Mouse (Mus musculus): ENCODE measurements around the gene Gda. TPM values are rescaled to one million over a fixed set of nuclear protein-coding genes. Genes with fewer than 3 reads are reported as not detected.
A peak's percentile ranks its signal among the peaks of the same experiment; 100 is the strongest.

Gda gene
- polyA plus RNA-seq, 1 experiment from 2014 or later, result not detected

DNA sequence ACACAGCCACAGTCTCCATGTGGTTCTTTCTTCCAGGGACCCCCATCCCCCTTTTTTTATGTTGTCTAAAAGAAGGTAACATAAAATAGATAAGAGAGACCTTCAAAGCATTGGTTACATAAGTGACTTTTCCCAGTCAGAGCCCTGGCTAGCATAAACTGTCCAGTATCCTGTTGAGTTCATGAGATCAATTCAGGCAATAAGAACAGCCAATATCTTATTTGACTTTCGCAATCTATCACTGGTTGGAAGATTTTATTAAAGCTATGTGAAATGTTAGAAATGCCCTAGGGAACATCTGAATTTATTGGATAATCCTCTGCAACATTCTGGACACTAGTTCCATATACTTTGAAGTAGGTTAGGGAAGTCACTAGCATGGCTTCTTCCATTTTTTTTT, 7.8 kb upstream of the Gda start:
- no peak overlapping the region for H3K4me3 ChIP-seq
- H3K4me1 ChIP-seq (replicated peaks), result no peaks in the 10 kb centered on the region
- H3K27ac ChIP-seq, result no peak overlapping the region
- no peaks in the 10 kb centered on the region for H3K9me3 ChIP-seq
- no peak for DNase-seq (ENCODE audit: low spot score)
- no peaks in the 10 kb centered on the region for H3K27me3 ChIP-seq (ENCODE audit: insufficient read depth, poor library complexity, severe bottlenecking)
- 93% methylated on average over 1 of the region's 1 CpGs for WGBS
- H3K36me3 ChIP-seq, result no peaks in the 10 kb centered on the region

DNA sequence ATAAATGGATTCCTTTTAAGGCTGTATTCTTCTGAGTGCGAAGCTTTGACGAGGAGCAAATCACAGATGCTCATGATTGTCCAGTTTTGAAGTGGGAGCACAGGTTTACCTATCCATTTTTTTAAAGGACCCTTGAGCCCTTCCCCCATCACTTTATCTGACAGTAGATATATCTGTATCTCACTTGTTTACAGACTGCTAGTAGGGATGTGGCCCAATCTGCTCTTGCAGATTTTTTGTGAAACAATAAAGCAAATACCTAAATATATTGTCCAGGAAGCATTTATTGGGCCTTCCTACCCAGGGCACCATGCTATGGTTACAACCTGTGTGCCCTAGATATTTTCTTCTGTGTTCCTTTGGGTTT, 6.8 kb upstream of the Gda start:
- no peak for DNase-seq (ENCODE audit: low spot score)
- 78% methylated on average over 2 of the region's 2 CpGs for WGBS
- H3K27ac ChIP-seq, result no peak overlapping the region

GRCm38 (mm10) chr19:21479183-21480052, 6.2 kb upstream of the Gda start:
- Histone ChIP-seq H3K9me3 (no peaks in the 10 kb centered on the region), H3K27ac (no peak overlapping the region), H3K27me3 (ENCODE audit: insufficient read depth, poor library complexity, severe bottlenecking) (no peaks in the 10 kb centered on the region), H3K4me3 (no peak overlapping the region), H3K36me3 (no peaks in the 10 kb centered on the region), H3K4me1 (replicated peaks) (no peaks in the 10 kb centered on the region)
- DNase-seq (ENCODE audit: low spot score), result no peak
- WGBS, result 77% methylated on average over 18 of the region's 18 CpGs

More for the DNA sequence above, 6.8 kb upstream of the Gda start:
- H3K4me1 ChIP-seq (replicated peaks), result no peaks in the 10 kb centered on the region
- H3K9me3 ChIP-seq, result no peaks in the 10 kb centered on the region
- H3K27me3 ChIP-seq (ENCODE audit: insufficient read depth, poor library complexity, severe bottlenecking), result no peaks in the 10 kb centered on the region
- H3K4me3 ChIP-seq, result no peak overlapping the region
- H3K36me3 ChIP-seq, result no peaks in the 10 kb centered on the region

GRCm38 (mm10) chr19:21478538-21478937, 5.3 kb upstream of the Gda start:
- H3K9me3 ChIP-seq, result no peaks in the 10 kb centered on the region
- H3K27me3 ChIP-seq (ENCODE audit: insufficient read depth, poor library complexity, severe bottlenecking), result peaks cover 1% of the 10 kb centered on the region; the same call in 1 of the 2 replicates
- no peak overlapping the region for H3K4me3 ChIP-seq
- no peak overlapping the region for H3K27ac ChIP-seq
- no peak for DNase-seq (ENCODE audit: low spot score)
- H3K4me1 ChIP-seq (replicated peaks), result no peaks in the 10 kb centered on the region
- WGBS, result 75% methylated on average over 3 of the region's 3 CpGs
- no peaks in the 10 kb centered on the region for H3K36me3 ChIP-seq

DNA sequence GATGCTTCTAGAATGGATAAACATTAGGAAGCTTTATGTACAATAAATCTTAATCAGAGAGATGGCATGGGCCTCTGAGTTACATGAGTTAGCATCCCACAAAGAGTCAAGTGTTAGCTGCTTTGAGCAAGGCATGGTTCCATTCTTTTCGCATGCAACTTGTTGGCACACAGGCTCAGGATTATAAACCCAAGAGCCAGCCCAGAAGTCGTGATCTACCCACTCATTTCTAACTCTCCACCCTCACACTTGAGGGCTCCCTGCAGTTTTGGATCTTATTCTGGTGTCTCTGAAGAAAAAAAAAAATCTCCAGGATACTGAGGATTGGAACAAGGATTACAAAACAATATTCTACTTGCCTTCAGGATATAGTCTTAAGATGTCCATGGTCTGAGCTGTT, 4.5 kb upstream of the Gda start:
- DNase-seq (ENCODE audit: low spot score), result no peak
- WGBS, result 85% methylated on average over 2 of the region's 2 CpGs
- Histone ChIP-seq H3K4me1 (replicated peaks) (peaks cover under 1% of the 10 kb centered on the region; the same call in 1 of the 2 replicates), H3K27me3 (ENCODE audit: insufficient read depth, poor library complexity, severe bottlenecking) (peaks cover 9% of the 10 kb centered on the region), H3K9me3 (no peaks in the 10 kb centered on the region), H3K4me3 (no peak overlapping the region), H3K27ac (no peak overlapping the region), H3K36me3 (no peaks in the 10 kb centered on the region)

DNA sequence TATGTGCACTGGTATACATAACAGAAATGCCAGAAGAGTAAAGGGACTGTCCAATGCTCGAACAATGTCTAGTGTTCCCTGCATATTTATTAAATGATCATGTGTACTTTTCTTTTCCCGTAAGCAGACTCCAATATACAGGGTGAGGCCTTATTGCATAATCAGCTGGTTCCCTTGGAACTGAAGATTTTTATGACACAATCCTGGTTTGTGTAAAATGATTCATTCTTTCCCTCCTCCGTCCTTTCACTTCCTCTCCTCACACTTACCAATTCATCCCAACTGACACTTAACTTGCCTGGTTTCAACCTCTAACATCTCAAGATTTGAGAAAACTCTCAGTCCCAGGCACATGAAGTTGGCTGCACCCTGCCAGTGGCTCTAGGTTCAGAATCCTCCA, 3.5 kb upstream of the Gda start:
- Histone ChIP-seq H3K27me3 (ENCODE audit: insufficient read depth, poor library complexity, severe bottlenecking) (peaks cover 19% of the 10 kb centered on the region), H3K4me3 (no peak overlapping the region), H3K4me1 (replicated peaks) (peaks cover 10% of the 10 kb centered on the region), H3K9me3 (no peaks in the 10 kb centered on the region), H3K27ac (no peak overlapping the region), H3K36me3 (no peaks in the 10 kb centered on the region)
- no peak for DNase-seq (ENCODE audit: low spot score)
- 84% methylated on average over 3 of the region's 3 CpGs for WGBS

GRCm38 (mm10) chr19:21472121-21472780, 994 bp downstream of the Gda start:
- H3K9me3 ChIP-seq, result peaks cover 8% of the 10 kb centered on the region; the same call in 1 of the 2 replicates
- peaks cover 10% of the 10 kb centered on the region for H3K4me1 ChIP-seq (replicated peaks)
- 2% methylated on average over 48 of the region's 48 CpGs for WGBS
- peak overlapping the region; percentile 59 for H3K4me3 ChIP-seq
- no peaks in the 10 kb centered on the region for H3K36me3 ChIP-seq
- H3K27ac ChIP-seq, result peak overlapping the region; percentile 45; the same call in 1 of the 2 replicates
- peaks cover 33% of the 10 kb centered on the region for H3K27me3 ChIP-seq (ENCODE audit: insufficient read depth, poor library complexity, severe bottlenecking)
- peak; percentile 56 for DNase-seq (ENCODE audit: low spot score)

DNA sequence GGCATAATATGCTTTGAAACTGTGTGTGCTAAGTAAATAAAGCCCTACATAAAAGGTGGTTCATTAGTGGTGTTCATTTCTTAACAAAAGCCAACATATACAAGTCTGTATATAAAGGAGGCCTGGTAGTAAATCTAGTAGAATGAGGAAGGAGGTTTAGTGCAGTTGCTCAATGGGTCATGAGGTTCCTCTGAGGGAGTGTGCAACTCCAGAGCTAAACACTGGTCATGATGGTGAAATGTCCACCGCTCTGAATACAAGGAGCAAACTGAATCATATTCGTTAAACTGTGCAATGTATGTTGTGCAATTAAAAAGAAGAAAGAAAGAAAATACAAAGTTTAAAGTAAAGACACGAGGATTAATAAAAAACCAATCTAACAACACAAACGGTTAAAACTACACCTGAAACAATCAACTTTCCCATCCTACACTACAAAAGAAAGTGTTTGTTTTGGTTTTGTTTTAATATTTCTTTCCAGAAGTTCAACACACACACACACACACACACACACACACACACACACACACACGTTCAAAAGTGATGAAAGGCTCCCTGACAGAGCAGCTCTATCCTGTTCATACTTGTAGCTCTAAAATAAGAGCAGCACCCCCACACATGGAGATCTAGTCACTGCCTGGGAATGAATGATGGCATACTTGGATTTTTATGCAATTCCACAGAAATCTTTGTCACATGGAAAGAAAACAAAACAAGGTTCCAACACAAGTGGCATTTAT, 11.9 kb downstream of the Gda start:
- Histone ChIP-seq H3K36me3 (no peaks in the 10 kb centered on the region), H3K27ac (no peak overlapping the region), H3K9me3 (no peaks in the 10 kb centered on the region), H3K4me1 (replicated peaks) (no peaks in the 10 kb centered on the region), H3K4me3 (no peak overlapping the region), H3K27me3 (ENCODE audit: insufficient read depth, poor library complexity, severe bottlenecking) (no peaks in the 10 kb centered on the region)
- no peak for DNase-seq (ENCODE audit: low spot score)
- WGBS, result 80% methylated on average over 5 of the region's 5 CpGs

GRCm38 (mm10) chr19:21457461-21457860, 15.8 kb downstream of the Gda start:
- Histone ChIP-seq H3K36me3 (no peaks in the 10 kb centered on the region), H3K27ac (no peak overlapping the region), H3K9me3 (no peaks in the 10 kb centered on the region), H3K27me3 (ENCODE audit: insufficient read depth, poor library complexity, severe bottlenecking) (no peaks in the 10 kb centered on the region), H3K4me3 (no peak overlapping the region), H3K4me1 (replicated peaks) (no peaks in the 10 kb centered on the region)
- 92% methylated on average over 4 of the region's 4 CpGs for WGBS
- DNase-seq (ENCODE audit: low spot score), result no peak

DNA sequence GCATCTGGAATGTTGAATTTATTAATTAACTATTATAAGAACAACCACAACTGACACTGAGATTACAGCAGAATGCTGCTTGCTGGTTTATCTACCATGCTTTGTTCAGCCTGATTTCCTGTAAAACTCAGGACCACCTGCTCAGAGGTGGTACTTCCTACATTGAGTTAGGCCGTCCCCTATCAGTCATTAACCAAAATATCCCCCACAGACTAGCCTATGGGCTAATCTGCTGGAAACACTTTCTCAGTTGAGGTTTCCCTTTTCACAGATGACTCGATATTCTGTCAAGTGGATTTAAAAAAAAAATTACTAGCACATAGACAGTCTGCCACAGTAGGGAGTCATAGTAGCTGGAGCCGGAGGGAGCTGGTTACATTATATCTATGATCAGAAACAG, 31.5 kb downstream of the Gda start:
- H3K27ac ChIP-seq, result no peak overlapping the region
- H3K9me3 ChIP-seq, result no peaks in the 10 kb centered on the region
- no peak overlapping the region for H3K4me3 ChIP-seq
- no peaks in the 10 kb centered on the region for H3K27me3 ChIP-seq (ENCODE audit: insufficient read depth, poor library complexity, severe bottlenecking)
- no peaks in the 10 kb centered on the region for H3K36me3 ChIP-seq
- H3K4me1 ChIP-seq (replicated peaks), result no peaks in the 10 kb centered on the region
- 85% methylated on average over 3 of the region's 3 CpGs for WGBS
- no peak for DNase-seq (ENCODE audit: low spot score)

GRCm38 (mm10) chr19:21440841-21441240, 32.4 kb downstream of the Gda start:
- H3K27me3 ChIP-seq (ENCODE audit: insufficient read depth, poor library complexity, severe bottlenecking), result no peaks in the 10 kb centered on the region
- H3K4me3 ChIP-seq, result no peak overlapping the region
- no peak for DNase-seq (ENCODE audit: low spot score)
- H3K9me3 ChIP-seq, result no peaks in the 10 kb centered on the region
- H3K27ac ChIP-seq, result no peak overlapping the region
- no peaks in the 10 kb centered on the region for H3K36me3 ChIP-seq
- WGBS, result 92% methylated on average over 6 of the region's 6 CpGs
- H3K4me1 ChIP-seq (replicated peaks), result no peaks in the 10 kb centered on the region

DNA sequence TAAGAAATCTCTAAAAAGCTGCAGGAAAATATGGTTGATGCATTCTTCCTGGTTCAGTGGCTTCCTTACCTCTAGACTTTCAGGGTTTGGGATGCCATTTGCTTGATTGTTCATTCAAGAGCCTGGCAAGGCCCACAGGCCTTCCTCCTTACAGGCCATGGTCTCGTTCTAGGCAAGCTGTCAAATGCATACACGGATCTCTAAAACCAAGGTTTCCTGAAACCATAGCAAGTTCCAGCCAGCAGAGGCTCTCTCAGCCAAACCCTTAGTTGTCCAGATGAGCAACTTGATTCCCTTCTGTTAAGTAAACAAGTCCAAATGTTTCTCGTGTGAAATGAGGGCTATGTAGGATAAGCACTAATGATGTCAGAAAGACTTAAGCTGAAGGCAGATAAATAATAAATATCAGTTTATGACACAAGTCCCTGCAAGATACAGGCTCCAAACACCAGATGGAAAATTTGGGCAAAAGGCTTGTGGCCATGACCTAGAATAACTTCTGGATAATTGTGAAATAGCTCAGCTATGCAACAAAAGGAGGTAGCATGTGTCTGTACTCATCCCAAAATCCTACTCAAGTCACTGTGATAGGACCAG, 34.0 kb downstream of the Gda start:
- Histone ChIP-seq H3K27ac (no peak overlapping the region), H3K4me1 (replicated peaks) (no peaks in the 10 kb centered on the region), H3K9me3 (no peaks in the 10 kb centered on the region), H3K4me3 (no peak overlapping the region), H3K27me3 (ENCODE audit: insufficient read depth, poor library complexity, severe bottlenecking) (no peaks in the 10 kb centered on the region), H3K36me3 (no peaks in the 10 kb centered on the region)
- DNase-seq (ENCODE audit: low spot score), result no peak
- WGBS, result 79% methylated on average over 3 of the region's 3 CpGs

Data from hindbrain, embryonic 10.5 days (tissue).